Mouse (Mus musculus) heart, postnatal 0 days (tissue): ENCODE measurements at regions not wholly inside any gene's neighbourhood (a gene's known extent, or its start where the extent isn't known, plus 50 kb on each side); places are given as distances from the start of the nearest gene placed in this dataset.

Experiments
- CTCF ChIP-seq: IDR thresholded peaks from 2 replicates; pipeline ENCODE4 v1.5.1; 2016; ENCODE audit warnings: antibody characterized with exemption, control low read depth, low read depth
- EP300 ChIP-seq: IDR thresholded peaks from 2 replicates; pipeline ENCODE4 v1.6.1; 2016; ENCODE audit warnings: antibody characterized with exemption, low read depth

- TF ChIP-seq CTCF (no peak), EP300 (no peak)
Measured at GRCm38 (mm10) chr5:17280203-17280602, 92.8 kb upstream of the Speer4f2 start.
